Mouse (Mus musculus): ENCODE results near the gene Crybb3.
"Not testable (repeated sequence)": the region's sequence is repeated elsewhere in the genome, so short reads cannot be mapped to it uniquely, and the experiment has no call there.

Crybb3 gene

DNA sequence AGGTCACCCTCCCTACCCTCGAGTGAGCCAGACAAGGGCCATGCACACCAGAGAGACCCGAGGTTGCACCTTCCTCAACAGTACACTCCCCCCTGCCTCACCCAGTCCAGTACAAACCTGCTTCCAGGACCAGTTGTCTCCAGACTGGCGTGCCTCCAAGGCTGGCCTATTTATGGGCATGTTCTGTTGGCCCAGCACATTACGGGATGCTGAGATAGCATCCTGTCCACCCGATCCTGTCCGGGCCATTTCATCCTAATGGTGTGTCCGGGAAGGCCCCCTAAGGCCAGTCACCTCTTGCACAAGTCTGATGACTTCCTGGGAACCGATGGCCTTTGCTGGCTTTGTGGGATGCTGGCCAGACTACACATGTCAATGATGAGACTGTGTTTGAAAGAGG is at the start of gene Crybb3:
TSS of gene Crybb3 (minus strand) at position 146 of the 400 bp plus-strand sequence.
- no peak for DNase-seq

DNA sequence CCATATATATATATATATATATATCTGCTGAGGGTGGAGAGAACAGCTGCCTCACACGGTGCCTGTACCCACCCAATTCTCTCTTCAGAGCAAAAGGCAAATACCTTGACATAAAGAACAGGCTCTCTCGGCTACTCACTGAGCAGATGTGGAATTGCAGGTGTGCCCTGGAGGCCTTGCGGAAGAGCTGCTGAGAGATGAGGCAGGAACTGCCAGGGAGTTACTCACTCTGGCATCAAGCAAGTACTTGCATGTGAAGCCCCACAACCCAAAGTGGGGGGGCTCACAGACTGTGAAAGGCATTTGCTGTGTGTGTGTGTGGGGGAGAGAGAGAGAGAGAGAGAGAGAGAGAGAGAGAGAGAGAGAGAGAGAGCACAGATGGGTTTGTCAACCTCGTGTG is 47.0 kb upstream of the Crybb3 start:
- no peak for DNase-seq

DNA sequence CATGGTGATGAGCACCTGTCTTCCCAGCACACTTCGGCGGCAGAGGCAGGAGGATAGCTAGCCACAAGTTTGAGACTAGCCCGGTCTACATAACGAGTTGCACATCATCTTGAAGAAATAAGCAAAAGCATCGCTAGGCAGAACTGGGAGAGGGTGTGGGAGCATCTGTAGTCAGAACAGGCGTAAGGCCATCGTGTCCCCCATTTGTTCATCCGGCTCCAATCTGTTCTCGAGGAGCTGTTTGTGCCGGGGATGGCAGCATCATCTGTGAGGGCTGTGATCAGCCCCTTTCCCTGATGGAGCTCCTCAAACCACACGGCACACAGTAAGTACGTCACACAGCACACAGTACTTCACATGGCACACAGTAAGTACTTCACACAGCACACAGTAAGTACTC is 45.1 kb upstream of the Crybb3 start:
- DNase-seq = no peak

DNA sequence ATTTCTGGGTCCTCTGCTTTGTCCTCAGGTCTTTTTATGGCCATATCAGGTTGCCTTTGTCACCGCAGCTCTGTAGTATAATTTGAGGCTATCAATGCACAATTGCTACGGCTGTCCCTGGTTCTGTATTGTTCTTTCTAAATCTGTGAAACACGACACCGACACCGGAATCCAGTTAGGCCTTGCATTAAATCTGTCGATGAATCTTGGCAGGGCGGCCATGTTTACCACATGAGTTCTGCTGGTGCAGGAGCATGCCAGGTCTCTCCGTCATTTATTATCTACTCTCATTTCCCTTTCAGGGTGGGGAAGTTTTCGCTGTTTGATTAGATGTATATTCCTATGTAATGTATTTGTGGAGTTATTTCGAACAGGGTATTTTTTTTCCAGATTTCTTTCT is 42.3 kb upstream of the Crybb3 start:
- no peak for DNase-seq

DNA sequence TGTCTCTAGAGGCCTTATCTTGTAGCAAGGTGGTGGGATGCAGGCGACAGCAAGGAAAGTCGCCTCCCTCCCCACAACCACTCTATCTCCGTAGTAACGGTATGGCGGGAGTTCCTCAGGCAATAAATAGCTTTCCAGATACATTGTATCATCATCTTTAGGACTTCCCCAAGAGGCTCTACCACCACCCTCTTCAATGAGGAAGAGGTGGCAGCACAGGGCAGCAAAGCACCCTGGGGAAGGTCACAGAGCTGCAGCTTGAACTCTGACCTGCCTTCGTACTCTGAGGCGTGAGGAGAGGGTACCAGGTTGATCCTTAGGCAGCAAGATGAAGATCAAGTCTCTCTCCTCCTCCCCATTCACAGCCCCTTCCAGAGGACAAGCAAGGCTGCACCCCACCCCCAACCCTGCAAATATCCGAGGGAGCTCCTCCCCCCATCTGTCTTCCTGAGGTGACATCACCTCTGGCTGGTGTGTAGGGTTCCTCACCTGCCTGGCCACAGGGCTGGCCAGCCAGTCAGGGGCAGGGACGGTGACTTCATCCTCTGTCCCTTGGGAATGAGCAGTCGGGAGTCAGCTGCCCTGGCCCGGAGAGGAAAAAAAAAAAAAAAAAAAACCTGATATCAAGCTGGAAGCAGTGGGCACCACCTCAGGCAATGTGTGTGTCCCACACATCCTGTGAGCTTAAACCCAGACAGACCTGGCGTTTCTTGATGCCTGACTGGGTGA is 41.1 kb upstream of the Crybb3 start:
- DNase-seq = no peak

DNA sequence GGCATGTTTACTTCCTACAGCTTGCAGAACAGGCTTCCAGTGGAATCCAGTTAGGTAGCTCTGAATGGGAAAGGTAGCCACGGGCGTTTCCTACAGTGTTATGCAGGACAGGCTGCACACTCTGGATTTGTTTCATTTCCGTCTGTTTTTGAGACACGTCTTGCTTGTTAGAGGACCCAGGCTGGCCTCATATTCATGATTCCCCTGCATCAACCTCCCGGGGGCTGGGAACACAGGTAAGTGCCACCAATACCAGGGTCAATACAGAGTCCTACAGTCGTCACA is 40.1 kb upstream of the Crybb3 start:
- DNase-seq = no peak

DNA sequence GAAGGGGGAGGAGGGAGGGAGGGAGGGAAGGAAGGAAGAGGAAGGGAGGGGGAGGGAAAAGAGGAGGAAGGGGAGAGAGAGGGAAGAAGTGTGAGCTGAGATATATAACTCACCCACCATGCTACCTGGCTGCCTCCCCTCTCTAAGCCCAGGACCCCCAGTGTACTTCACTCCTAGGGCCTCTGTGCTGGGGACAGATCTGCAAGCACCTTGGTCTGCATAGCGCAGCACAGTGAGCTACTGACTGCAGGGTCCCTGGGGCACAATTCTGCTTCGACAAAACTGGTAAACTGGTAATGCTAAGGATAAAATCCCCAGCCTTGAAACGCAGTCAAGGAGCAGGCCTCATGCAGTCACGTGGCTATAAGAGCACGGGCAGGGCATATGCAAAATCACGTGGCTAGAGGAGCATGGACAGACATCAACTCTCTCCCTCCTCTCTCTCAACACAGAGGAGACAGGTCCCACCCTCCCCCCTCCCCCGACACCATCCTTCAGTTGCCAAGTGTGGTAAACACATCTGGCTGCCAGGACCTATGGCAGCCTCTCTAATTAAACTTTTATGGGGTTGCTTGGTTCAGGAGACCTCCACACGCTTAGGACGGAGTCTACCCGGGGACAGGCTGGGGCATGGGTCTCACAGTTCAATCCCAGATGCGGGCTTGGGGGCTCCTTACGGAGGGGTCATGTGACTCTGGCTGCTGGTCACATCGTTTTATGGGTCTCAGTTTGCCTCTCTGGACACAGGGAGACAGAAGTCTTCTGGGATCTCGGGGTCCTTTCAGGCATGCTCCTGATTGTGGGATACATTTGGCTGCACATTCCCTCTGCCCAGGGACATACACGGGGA is 39.6 kb upstream of the Crybb3 start:
- DNase-seq = no peak

DNA sequence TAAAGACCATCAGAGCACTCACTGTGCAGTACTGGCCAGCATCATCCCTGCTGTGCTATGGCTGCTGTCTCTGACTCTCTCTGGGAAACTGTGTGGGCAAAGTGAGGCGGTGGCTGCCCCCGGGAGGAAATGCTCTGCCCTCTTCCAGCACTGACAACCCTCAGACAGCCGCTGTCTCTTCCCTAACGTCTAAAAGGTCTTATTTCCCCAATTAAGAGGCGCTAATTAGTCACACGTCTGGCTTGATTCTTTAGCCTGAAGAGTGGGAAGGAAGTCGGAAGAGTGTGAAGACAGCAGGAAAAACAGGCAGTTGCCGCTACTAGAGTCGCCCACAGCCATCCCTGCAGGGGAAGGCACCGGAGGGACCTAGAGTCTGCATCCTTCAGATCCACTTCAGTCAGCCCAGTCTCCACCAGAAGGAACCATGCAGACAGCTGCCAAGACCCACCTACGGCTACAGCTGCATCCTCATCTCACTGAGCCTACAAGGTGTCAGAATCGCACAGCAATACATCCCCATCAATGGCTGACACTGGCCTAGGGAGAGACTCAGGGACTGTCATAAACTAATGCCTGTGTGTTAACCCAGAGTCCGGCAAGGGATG is 38.6 kb upstream of the Crybb3 start:
- peak; percentile 79 for DNase-seq

DNA sequence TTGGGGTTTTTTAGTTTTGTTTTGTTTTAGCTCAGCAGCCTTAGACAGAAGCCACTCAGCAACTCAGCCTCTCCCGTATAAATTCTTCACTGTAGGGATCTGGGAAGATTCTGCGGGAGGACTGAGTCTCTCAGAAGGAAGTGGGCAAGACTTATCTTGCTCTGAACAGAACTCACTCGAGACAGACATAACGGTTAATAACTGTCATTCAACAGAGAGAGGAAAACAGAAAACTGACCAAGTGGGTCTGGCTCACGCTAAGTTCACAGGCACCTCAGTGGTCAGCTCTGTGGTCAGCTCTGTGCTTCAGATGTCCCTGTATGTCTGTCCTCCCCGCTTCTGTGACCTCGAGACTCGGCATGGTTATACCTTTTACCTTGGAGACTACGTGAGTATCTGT is 37.9 kb upstream of the Crybb3 start:
- no peak for DNase-seq

DNA sequence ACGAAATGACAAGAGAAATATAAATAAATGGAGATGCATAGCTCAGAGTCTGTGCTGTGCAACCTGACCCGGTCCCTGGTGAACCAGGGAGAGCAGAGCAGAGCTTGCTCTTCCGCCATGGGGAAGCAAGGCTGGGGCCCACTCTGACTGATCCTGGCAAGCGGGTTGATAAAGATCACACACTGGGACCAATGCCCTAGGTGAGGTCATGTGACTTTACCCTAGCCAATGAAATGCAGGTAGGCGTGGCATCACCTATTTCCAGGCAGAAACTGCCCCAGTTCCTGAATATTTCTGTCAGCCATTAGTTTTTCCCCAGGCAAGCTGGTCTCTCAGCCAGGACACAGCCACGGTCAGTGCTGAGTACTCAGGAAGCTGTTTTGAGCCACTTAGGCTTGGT is 37.3 kb upstream of the Crybb3 start:
- no peak for DNase-seq

DNA sequence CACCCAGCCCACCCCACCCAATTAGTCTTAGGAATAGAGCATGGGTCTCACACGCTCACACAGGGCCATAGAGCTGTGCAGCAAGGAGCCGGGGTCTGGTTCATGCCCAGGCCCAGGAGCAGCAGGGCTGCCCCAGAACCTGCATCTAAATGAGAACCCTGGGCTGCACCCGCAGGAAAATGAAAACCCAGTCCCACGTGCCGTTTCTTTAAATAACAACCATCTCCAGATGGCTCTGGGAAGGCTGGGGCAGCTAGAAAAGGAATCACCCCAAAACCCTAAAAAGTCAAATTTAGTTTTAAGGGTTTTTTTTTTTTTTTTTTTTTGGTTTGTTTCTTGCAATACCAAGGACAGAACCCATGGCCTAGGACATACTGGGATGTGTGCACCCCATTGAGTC is 36.0 kb upstream of the Crybb3 start:
- no peak for DNase-seq

DNA sequence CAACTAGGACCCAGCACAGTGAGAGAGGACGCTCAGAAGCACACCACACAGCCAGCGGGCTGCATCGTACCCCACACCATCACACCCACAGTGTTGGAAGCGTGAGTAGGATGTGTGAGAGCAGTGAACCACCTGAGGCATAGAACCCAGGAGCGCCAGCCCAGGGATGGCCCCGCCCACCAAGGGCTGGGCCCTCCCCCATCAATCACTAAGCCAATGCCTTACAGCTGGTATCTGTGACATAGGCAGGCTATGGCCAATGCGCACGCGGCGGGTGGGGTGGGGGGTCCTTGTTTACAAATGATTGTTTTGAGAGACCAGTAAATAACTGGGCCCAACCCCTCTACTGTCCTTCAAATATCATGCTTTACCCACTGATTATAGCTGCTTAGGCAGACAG is 34.5 kb upstream of the Crybb3 start:
- no peak for DNase-seq

DNA sequence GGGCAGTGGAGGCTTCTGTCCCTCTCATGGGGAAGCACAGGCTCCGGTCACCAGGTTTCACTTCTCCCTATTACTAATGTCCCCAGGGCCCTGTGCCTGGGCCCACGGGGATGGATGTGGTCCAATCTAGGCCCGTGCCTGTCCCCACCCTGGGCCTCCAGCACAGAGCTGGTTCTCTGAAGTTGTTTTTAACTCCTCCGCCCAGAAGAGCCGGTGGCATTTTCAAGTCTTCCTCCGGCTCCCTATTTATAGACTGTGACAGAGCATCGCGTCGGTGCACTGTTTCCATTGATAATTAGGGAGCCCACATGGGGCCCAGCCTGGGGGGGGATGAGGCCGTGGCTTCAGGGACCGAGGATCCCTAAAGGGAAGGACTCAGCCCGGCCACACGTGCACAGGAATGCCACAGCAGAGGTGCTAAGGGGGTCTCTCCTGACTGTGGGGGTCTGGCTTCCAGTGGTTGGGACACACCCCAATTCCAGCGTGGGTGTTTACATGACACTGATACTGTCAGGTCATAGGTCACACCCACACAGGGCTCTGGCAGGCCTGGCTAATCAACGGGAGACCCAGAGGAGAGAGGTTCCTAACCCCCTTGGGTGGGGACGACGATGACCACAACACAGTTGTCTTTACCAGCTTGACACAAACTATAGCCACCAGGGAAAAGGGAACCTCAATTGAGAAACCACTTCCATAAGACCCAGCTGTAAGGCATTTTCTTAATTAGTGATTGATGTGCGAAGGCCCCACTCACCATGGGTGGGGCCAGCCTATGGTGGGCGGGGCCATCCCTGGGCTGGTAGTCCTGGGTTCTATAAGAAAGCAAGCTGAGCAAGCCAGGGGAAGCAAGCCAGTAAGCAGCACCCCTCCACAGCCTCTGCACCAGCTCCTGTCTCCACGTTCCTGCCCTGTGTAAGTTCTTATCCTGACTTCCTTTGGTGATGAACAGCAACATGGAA is 33.2 kb upstream of the Crybb3 start:
- peak; percentile 62 for DNase-seq

DNA sequence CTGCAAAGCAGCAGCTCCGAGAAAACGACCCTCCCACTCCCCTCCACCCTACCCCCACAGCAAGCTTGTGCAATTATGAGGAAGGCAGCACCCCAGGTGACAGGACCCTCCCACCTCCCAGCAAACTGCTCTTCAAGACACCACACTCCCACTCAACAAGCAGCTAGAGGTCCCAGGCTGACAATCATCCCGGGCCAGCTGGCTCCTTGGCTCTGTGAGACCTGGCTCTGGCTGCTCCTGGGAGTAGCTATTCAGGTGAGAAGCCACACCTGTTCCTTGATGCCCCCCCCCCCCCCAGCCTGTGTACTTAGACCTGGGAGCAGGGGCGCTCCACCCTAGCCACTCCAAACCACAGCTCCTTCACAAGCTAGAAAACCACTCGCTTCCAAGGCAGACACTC is 31.7 kb upstream of the Crybb3 start:
- no peak for DNase-seq

DNA sequence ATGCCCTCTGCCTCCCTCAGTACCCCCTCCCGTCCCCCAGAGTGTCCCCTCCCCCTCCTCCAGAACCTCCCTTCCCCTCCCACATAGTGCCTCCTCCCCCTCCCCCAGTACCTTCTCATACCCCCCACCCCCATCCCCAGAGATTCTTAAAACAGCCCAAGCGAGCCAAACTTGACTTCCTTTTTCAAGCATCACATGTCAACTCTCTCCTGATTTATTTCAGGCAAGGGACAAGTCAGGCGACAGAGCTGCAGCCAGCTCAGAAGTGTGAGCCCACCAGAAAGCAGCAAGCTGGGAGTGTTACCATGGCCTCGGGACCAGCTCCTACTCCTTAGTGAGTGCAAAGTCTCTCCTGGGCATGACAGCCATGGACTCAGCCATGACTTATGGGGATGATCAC is 30.0 kb upstream of the Crybb3 start:
- no peak for DNase-seq

DNA sequence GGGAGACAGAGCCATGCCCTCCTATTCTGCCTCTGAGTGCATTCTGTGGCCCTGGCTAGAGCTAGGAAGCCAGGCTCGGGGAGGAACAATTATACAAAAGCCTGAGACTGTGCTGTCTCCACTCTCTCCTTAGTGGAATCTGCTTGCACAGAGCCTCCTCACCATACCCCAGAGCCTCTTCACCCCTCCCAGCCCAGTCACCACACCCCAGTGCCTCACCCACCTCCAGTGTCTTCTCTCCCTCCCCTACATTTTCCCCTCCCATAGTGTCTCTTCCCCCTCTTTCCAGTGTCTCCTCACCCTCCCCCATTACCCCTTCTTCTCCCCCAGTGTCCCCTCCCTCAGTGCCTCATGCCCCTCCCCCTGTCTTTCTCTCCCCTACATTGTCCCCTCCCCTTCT is 29.5 kb upstream of the Crybb3 start:
- no peak for DNase-seq

DNA sequence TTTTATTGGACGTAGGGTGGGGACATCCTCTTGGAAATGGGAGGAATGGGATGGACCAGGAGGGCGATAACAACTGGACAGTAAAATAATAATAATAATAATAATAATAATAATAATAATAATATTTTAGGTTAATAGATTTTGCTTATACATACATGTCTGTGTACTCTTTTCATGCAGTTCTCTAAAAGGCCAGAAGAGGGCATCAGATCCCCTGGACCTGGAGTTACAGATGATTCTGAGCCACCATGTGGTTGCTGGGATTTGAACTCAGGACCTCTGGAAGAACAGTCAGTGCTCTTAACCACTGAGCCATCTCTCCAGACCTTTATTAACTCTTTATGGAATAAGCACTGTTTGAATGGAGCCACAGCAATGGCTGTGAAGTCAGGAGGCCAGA is 28.3 kb upstream of the Crybb3 start:
- DNase-seq = not testable (repeated sequence)

DNA sequence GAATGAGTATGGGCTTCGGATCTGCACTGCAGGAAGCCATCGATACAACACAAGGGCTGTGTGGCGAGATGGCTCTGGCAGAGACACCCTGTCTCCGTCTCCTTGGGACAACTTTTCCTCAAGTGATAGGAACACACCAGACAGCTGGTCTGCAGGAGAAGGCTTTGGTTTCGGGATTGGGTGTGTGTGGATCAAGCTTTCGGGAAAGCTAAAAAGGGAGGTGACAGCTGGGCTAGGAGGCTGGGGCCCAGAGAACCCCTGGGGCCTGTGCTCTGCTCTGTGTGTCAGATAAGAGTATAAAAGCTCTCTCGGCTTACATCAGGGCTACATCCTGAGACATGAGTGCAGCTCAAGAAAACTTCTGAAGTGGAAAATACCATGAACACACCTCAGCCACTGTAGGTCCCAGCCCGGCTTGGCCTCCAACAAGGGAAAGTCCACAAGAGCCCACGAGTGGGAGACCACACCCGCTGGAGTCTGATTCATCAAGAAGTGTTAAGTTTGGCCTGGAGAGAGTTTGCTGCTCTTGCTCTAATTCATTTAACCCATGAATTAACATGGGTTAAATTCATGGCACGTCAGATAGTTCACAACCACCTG is 26.9 kb upstream of the Crybb3 start:
- DNase-seq = no peak

DNA sequence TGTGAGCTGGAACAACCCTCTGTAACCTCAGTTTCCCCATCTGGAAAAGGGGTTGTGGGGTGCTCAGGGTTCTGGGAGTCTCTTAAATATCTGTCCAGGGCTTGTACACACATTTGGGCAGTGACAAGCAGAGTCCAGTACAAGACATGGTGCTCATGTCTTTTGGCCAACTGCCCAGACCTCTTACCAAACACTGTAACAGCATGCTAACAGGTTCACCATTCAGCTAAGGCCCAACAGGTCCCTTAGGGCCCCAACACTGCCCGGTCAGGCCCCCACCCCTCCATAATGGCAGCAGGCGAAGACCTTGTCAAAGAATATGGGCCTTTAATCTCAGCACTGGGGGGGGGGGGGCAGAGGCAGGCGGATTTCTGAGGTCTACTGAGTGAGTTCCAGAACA is 26.3 kb upstream of the Crybb3 start:
- DNase-seq = no peak

DNA sequence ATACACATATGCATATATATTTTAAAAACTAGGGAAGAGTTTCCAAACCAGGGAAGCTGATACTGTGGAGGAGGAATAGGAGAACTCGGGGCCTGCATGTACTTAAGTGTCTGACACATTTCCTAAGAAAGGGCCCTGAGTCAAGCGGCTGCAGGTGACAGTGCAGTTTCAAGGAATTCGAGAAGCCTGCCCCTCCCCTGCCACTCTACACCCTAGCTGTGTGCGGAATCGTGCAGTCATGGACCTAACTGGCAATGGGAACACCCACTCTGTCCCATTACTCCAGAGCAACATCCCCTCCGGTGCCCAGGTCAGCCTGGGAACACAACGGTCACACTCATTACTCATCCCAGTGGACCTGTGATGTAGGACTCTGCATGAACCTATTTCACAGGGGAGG is 25.2 kb upstream of the Crybb3 start:
- DNase-seq = no peak

DNA sequence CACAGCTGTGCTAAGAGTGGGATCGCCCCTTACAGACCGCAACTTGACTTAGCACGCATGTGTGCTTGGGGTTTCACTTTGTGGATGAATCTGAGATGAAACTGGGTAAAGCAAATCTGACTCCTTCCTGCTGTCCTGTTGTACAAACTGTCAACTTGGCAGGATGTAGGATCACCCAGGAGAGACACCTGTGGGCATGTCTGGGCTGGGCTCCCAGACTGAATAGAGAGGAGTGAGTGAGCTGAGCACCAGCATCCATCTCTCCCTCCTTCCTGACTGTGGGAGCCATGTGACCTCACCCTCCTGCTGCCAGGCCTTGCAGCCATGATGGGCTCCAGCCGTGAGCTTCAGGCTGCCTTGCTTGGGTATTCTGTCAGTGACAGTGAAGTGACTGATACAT is 24.1 kb upstream of the Crybb3 start:
- DNase-seq = no peak

DNA sequence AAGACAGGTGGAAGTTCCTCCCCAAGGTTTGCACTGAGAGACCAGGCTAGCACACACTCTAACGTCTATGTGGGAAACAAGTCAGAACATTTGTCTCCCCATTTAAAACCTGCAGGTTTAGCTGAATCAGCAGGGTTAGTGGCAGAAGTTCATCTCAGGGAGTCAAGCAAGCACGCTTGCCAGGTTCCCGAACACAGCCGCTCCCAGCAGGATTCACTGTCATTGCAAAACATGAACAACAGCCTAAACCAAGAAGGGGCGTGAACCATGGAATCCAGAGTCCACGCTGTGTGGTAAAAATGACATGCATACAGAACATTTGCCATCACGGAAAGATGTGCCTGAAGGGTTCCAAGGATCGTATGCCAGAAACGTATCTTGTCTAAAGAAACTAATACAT is 23.7 kb upstream of the Crybb3 start:
- no peak for DNase-seq

DNA sequence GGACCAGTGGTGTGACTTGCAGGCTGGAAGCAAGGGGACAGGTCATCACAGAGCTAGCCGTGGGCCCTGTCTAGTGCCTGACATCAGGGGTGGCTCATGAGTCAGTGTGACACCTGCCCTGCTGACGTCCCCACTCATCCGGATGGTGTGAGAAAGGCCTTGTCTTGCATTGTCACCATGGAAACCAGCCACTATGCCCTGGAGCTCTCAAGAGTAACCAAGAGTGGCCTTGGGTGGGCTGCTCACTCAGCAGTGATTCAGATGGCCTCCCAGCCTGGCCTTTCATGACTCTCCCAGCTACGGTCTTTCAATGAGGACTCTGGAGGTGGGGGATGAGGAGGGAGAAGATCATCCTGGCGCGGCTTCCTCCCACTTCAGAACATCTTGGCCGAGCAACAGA is 21.1 kb upstream of the Crybb3 start:
- DNase-seq = no peak

Measured in right cerebral cortex, postnatal 25 days (tissue).